8 mouse cellular contexts compared by ENCODE assay signal in genomic region chr10:18844441-18845286, GRCm38 (mm10). TPM values are rescaled to one million over a fixed set of nuclear protein-coding genes. Genes with fewer than 3 reads are reported as not detected.
DNase-seq lines count a peak whose midpoint lies in the region; ATAC-seq lines count a peak whose summit lies in the region.

Gene Perp, plus strand, starts transcription at chr10:18845020.

- H3K9me3 ChIP-seq in intestine, embryonic 14.5 days (ENCODE audit: control insufficient read depth, low read length) = no peaks in the 10 kb centered on the region
- H3K9me3 ChIP-seq in liver, embryonic 12.5 days (replicated peaks) = no peaks in the 10 kb centered on the region

- intact Hi-C loops in gastrocnemius, postnatal 14 days (cut with DNase I; ENCODE audit: low total_unique reads) = no loop called here
- intact Hi-C loops in gastrocnemius, postnatal 36 days (cut with DNase I) = loop anchor here (10.0 kb wide), 1 partner anchor 280 kb away; no protein-coding TSS in a partner anchor

- H3K36me3 ChIP-seq in intestine, embryonic 14.5 days (ENCODE audit: control insufficient read depth, insufficient read depth, low read length) = no peaks in the 10 kb centered on the region
- H3K36me3 ChIP-seq in liver, embryonic 12.5 days = no peaks in the 10 kb centered on the region

- peak; percentile 69 for ATAC-seq in granulocyte monocyte progenitor cell, adult 5-6 weeks (replicated peaks; ENCODE audit: poor library complexity, severe bottlenecking)
- peak; percentile 94 for ATAC-seq in intestine, embryonic 14.5 days (replicated peaks; ENCODE audit: low FRiP score, low TSS enrichment, low read depth)
- ATAC-seq in liver, embryonic 12.5 days = peak; percentile 83
- 0 out of 2 replicates have a peak, but pooled peaks have one; percentile 13 for ATAC-seq in monocyte, adult 5-6 weeks (replicated peaks; ENCODE audit: insufficient number of reproducible peaks, low FRiP score, low TSS enrichment, poor library complexity, severe bottlenecking)

- peak within 1 kb of the TSS; percentile 83 for H3K4me2 ChIP-seq in intestine, embryonic 14.5 days (ENCODE audit: low read length)
- peak within 1 kb of the TSS; percentile 92 for H3K4me2 ChIP-seq in liver, embryonic 12.5 days

- peaks cover 3% of the 10 kb centered on the region; the same call in 1 of the 2 replicates for H3K4me1 ChIP-seq in intestine, embryonic 14.5 days (replicated peaks; ENCODE audit: control insufficient read depth, insufficient read depth, low read length)
- peaks cover 17% of the 10 kb centered on the region; the same call in 1 of the 2 replicates for H3K4me1 ChIP-seq in liver, embryonic 12.5 days

- no peak within 1 kb of the TSS for H3K27ac ChIP-seq in intestine, embryonic 14.5 days (ENCODE audit: low read depth)
- no peak within 1 kb of the TSS for H3K27ac ChIP-seq in liver, embryonic 12.5 days

- H3K9ac ChIP-seq in intestine, embryonic 14.5 days (ENCODE audit: low read length) = peak within 1 kb of the TSS; percentile 50
- H3K9ac ChIP-seq in liver, embryonic 12.5 days = peak within 1 kb of the TSS; percentile 56; the same call in 1 of the 2 replicates

- DNase-seq in gastrocnemius, postnatal 14 days = peak; percentile 29
- no peak for DNase-seq in gastrocnemius, postnatal 36 days
- DNase-seq in cerebellum, adult 9-10 months = peak; percentile 42
- peak; percentile 79 for DNase-seq in intestine, embryonic 14.5 days (ENCODE audit: low spot score)
- peak; percentile 57 for DNase-seq in thymus, postnatal 0 days (ENCODE audit: low spot score)

- peaks cover 37% of the 10 kb centered on the region for H3K27me3 ChIP-seq in intestine, embryonic 14.5 days (replicated peaks; ENCODE audit: control insufficient read depth, insufficient read depth, low read length)
- H3K27me3 ChIP-seq in liver, embryonic 12.5 days (replicated peaks) = peaks cover 32% of the 10 kb centered on the region

- WGBS in intestine, embryonic 14.5 days = 3% methylated on average over 54 of the region's 54 CpGs
- WGBS in liver, embryonic 12.5 days (ENCODE audit: insufficient replicate concordance) = 4% methylated on average over 54 of the region's 54 CpGs

- H3K4me3 ChIP-seq in intestine, embryonic 14.5 days (ENCODE audit: low read depth, low read length) = peak within 1 kb of the TSS; percentile 52
- H3K4me3 ChIP-seq in liver, embryonic 12.5 days = peak within 1 kb of the TSS; percentile 62

RNA-seq across cellular contexts. Expression of gene Perp, which starts in this region (rescaled TPM):
- total RNA-seq in gastrocnemius, postnatal 14 days (2021) = 1 to 10 TPM in 1 of 2 experiments, under 1 TPM in 1; 0.84 to 1.4 TPM
- total RNA-seq in gastrocnemius, postnatal 36 days (2021) = 1 to 10 TPM; 1.3 to 1.6 TPM
- total RNA-seq in granulocyte monocyte progenitor cell, adult 5-6 weeks (2014; fragmentation: Nextera tagmentation) = 0.88 and 2.6 TPM in 2 replicates
- total RNA-seq in granulocyte monocyte progenitor cell, adult 5-6 weeks (2017) = 2.0 and 2.7 TPM in 2 replicates
- polyA plus RNA-seq in intestine, embryonic 14.5 days (2014; fragmentation: Nextera tagmentation; extraction: Ambion mirVana) = 18.1 and 21.4 TPM in 2 replicates
- polyA plus RNA-seq in liver, embryonic 12.5 days (2016; fragmentation: Nextera tagmentation; extraction: Ambion mirVana) = 7.1 and 7.5 TPM in 2 replicates
- 2.4 to 14.3 TPM (median 11.1 TPM) in 3 replicates for total RNA-seq in monocyte, adult 5-6 weeks (2017)
- polyA plus RNA-seq in thymus, postnatal 0 days (2015; fragmentation: Nextera tagmentation; extraction: Ambion mirVana) = 102 and 104 TPM in 2 replicates

Comparison
In these comparisons a context has a peak if more than half of its experiments do, and no peak if none do; other contexts are left out.
1. DNase-seq: peak in gastrocnemius, postnatal 14 days (single experiment), cerebellum, adult 9-10 months (single experiment), intestine, embryonic 14.5 days (single experiment) and thymus, postnatal 0 days (single experiment); none in gastrocnemius, postnatal 36 days (0 of 2).
2. ATAC-seq: peak in every context shown above with its lines; median percentile 94 in intestine, embryonic 14.5 days; 83 in liver, embryonic 12.5 days; 69 in granulocyte monocyte progenitor cell, adult 5-6 weeks; 13 in monocyte, adult 5-6 weeks.